Mouse (Mus musculus) frontal cortex, adult (tissue): Measurements from ENCODE around the gene Dyrk1a.

Experiments used
- ATAC-seq: cut with Nextera tagmentation; 2 replicates; pipeline ENCODE4 v1.9.2; 2017; ENCODE audit warnings: mild to moderate bottlenecking, moderate library complexity, mixed read lengths; ENCODE audit not compliant: low TSS enrichment

Gene Dyrk1a

DNA sequence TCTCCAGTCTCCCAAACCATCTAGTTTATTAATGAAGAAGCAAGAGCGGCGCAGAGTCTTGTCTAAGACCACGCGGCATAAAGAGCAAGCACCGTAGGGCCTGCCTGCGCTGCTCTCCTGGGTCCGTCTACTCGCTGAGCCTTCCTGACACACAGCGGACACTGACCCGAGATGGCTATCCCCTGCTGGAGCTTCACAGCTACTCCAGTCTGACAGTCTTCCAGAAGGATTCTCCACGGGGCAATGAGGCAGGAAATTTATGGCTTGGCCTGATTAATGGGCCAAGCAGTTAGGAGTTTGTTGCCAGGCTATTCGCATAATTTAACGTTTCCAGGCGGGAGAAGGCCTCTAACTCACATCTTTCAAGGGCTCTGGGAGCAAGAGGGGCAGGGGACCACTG lies 144.7 kb downstream of the Dyrk1a start:
- ATAC-seq, result no peak

DNA sequence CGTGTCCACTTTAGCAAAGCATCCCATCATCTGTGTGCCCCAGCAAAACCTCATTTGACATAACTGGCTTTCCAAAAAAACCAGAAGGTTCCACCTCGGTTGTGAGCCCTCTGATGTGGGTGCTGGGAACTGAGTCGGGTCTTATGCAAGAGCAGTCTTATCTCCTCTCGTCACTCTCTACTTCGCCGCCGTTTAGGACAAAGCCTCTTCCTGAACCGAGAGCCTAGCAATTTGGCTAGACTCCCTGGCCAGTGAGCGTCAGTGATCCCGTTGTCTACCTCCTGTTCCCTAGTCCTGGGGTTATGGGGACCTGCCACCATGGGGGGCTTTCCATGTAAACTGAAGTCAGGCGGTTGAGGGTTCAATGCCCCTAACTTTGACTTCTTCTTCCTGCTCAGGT lies 147.2 kb downstream of the Dyrk1a start:
- ATAC-seq, result no peak

DNA sequence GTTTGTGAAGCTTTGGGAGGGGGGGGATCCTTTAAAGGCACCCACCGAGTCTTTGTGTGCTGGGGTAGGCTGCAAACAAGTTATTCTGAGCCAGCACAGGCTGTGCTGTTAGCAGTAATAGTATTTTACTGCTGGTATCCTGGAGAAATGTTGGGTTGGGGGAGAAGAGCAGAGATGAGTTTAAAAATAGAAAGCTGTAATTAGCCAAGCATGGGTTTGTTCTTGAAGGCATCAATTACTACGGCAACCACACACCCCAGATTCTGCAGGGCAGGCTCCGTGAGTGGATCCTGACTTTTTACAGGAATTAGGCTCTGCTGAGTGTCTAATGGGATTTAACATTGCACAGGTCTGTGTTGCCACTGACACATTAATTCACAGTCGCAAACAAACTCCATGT lies 149.1 kb downstream of the Dyrk1a start:
- no peak for ATAC-seq

DNA sequence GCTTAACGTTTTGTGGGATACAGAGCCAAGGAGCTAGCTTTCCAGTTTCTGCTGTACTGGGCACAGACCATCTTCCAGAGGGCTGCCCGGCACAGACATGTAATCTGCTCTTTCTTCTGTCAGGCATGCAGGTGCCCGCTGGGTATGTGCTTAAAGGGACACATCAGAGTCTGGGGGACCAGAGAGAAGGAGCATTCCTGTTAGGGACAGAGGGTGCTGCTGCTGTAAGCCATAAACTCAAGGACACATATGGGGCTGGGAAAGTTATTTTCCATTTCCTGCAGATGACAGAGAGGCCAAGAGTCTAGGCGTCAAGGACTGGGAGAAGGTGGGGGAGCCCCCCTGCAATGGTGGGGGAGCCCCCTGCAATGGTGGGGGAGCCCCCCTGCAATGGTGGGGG lies 149.7 kb downstream of the Dyrk1a start:
- no peak for ATAC-seq

DNA sequence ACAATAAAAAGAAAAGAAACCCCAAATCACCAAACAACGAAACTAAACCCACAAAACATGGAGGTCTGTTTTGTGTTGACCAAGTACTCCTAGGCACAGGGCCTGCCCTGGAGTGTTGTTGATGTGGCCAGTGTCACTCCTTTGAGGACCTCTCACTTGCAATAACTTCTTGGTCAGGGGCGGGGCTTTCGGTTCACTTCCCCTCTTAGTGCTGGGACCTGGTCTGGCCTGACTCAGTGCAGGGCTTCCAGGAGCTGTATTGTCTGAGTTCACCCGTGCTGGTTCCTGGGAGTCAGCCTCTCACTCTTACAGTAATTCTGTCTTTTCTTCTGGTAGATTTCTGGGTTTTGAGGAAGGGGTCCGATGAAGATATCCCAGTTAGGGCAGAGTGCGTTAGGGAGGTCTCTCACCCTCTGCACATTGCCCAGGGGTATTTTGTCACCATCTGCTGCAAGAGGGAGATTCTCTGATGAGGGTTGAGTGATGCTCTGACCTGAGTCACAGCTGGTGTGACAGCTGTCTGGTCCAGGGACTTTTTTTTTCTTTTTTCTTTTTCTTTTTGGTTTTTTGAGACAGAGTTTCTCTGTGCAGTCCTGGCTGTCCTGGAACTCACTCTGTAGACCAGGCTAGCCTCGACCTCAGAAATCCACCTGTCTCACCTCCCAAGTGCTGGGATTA lies 150.8 kb downstream of the Dyrk1a start:
- no peak for ATAC-seq

DNA sequence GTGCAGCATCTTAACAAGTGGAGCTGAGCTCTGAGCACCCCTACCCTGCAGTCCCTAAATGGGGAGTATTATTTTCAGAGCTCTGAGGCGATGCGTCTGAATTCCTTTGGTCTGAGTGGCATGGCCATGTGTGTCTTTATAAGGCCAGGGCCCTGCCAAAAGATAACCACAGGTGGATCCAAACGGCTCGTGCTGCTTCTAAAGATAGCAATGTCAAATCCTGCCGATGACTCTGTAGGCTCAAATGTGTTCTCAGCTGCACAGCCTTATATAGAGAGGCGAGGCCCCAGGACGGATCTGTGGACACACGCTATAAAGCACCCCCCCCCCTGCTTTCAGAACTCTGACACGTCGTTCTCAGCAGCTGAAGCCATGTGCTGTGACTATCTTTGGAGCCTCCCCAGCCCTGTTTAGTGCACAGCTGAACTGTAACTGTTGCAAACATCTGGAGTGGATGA lies 151.8 kb downstream of the Dyrk1a start:
- no peak for ATAC-seq

DNA sequence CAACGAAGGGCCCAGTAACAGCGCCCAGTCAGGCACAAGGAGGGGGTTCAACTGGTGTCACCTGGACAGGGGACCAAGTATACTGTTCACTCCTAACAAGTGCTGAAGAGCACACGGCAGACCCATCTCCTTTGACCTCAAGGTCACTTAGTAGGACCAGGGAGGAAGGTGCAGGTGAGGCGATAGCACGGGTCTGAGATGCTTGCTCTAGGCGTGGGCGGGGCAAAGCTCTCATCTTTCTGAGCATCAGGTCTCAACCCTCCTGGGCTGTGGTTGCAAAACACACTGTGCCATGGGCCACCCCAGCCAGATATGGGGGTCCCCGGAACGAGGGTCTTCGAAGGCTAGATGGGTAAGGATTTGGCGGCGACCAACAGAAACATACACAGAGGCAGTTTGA lies 153.1 kb downstream of the Dyrk1a start:
- no peak for ATAC-seq

DNA sequence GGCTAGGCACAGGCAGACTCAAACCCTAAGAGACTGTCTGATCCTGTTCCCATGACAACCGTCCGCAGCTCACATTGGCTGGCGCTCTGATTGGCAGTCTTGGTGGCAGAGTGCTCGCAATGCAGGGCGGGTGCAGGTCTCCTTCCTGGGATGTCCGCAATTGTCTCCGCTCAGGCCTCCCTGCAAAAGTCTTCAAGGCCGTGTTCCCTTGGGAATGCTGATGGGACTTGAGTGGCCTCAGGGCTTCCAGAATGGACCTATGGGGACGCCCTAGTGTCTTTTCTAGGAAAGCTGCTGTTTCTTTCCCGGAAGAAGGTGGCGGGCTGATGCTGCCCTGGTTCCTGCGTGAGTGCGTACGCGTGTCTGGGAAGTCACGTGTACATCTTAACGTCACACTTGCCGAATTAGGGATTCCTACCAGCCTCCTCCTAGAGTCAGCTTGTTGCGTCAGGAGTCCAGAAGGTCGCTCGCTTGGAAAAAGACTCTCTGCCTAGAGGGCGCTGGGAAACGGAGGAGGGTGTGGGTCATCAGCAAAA lies 154.3 kb downstream of the Dyrk1a start:
- peak; percentile 92 for ATAC-seq

DNA sequence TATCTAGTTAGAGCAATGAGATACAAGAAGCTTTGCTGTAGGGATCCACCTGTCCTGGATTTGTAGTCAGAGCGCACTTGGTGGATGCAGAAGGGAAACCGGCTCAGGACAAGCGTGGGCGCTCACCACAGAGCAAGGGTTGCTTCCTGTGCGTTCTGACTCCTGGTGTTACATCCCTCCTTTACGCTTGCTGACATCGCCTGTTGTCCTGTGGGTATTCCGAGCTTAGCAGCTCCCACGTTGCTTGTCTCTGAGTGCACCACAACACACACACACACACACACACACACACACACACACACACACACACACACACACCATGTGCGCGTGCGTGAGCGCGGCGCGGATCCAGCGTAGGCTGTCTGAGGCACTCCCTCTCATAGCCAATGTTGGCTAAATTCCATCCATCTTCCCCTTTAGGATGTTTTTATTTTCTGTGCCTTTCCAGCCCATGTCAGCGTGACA lies 155.0 kb downstream of the Dyrk1a start:
- ATAC-seq, result peak; percentile 68

DNA sequence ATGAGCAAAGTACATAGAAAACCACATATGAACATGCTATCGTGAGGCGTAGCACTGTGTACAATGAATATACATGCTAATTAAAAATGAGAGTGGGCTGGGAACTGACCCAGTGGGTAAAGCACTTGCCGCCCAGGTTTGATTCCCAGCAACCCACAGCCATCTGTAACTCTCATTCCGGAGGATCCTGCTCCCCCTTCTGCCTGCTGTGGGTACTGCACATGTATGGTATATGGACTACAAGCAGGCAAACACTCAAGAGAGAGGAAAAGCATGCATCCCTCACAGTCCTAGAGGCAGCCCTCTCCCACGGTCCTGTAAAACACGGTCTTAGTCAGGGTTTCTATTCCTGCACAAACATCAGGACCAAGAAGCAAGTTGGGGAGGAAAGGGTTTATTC lies 159.4 kb downstream of the Dyrk1a start:
- no peak for ATAC-seq

DNA sequence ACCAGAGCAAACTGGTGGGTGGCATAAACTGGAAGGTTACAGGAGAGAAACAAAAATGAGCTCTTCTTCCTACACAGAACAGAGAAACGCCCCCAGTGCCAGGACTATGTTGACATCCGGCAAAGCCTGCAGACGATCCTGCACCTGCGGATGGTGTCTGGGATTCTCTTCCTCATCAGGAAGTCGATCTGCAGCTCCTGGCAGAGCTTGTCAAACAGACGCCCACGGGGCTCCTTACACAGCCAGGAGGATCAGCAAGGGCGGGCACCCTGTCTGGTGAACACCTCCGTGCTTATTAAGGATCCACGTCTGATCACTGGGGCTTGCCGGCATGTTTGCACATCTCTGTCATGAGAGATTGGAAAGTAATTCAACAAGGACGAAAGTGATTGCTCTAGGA lies 161.2 kb downstream of the Dyrk1a start:
- peak; percentile 42; the same call in 1 of the 2 replicates for ATAC-seq

DNA sequence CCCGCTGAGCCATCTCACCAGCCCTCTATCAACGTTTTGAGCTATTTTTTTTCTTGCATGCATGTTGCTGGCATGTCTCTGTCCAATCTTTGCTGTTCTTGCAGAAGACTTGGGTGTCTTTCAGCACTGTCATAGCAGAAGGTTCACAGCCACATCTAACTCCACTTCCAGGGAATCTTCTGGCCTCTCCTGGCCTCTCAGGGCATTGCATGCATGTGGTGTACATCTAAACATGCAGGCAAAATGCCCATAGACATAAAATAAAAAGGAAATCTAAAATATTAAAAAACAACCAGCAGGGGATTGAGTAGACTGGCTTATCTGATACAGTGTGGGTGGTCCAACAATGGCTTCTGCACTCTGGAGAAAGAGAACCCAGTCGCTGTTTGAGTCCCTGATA lies 165.7 kb downstream of the Dyrk1a start:
- no peak for ATAC-seq

DNA sequence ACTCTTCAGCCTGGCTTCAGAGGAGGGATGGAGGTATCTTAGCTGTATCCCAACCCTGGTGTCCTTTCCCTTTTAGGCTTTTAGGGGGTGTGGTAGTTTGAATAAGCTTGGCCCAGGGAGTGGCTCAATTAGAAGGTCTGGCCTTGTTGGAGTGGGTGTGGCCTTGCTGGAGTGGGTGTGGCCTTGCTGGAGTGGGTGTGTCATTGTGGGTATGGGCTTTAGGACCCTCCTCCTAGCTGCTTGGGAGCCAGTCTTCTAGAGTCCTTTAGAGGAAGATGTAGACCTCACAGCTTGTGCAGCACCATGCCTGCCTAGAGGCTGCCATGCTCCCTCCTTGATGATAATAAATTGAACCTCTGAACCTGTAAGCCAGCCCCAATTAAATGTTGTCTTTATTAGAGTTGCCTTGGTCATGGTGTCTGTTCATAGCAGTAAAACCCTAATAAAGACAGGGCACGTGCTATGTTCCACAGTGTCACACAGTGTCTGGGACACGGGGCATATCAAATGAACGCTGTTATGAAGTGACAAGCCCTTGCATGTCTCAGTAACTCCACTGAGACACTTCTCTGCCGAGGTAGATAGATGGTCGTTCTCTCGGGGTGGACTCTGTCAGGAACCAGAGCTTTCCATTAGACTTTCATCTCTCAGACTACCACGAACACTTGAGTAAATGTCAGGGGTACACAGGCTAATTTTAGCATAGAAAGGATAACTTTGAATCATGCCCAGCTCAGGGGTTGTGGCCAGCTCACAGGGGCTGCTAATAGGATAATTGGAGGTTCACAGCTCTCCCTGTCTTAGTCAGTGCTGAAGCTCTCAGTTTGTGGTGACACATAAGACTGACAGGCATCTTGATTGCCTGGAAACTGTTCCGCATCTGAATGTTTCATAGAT lies 166.9 kb downstream of the Dyrk1a start:
- ATAC-seq, result no peak

DNA sequence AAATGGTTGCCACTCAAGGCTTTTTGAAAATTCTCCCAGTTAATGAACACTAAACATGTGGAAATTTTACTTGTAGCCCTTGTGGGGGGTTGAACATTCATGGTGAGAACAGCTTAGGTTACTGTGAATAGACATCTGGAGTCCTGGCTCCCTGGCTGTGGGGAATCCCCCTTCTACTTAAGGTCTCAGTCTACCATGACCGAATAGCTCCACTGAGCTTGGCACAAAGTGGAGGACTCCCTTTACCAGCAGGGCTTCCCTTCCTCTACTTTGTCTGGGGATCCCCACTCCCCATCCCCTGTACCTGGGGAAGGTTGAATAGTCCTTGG lies 167.5 kb downstream of the Dyrk1a start:
- ATAC-seq, result no peak

DNA sequence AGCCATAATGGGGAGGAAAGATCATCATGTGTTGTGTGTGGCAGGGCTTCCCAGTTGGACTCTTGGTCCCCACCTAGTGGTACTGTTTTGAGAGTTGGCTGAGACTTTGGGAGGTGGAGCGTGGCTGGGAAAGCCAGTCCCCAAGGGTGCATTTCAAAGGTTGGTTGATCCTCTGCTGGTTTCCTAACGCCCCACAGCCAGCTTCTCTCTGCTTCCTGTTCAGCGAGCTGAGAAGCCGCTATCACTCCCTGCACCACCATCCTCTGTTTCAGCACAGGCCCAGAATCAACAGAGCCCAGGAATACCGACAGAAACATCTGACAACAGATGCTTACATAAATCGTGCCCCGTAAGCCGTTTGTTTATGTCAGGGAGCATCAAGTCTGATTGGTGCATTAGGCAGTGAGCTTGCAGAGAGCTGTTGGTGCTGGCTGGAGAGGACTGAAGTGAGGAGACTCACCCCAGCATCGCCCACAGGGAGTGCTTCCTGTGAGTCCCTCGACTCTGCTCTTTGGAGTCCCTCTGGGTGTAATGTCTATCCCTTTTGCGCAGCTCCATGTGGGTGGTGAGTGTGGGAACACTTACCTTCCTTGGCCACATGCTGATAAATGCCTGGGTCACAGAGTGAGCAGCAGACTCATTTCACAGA lies 174.2 kb downstream of the Dyrk1a start:
- ATAC-seq, result peak; percentile 76

DNA sequence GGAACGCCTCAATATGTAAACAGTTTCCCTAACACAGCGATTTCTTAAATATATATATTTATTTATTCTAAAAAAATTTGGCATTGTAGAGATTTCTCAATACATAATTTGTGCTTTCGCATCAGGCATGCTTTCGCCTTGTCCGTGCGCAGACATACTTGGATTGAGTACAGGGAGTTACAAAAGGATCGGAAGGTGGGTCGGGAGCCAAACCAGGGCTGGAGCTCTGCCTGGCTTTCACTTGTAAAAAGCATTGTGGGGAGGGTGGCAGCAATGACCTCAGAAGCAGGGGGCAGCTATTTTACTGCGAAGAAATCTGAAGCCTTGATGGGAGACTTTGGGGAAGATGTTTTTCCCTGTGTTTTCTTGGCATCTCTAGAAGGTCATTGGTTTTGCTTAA lies 175.2 kb downstream of the Dyrk1a start:
- no peak for ATAC-seq
